Mouse (Mus musculus) ES-E14 (cell line): Measurements from ENCODE around the gene Lyl1.

Experiments used
- CHD2 ChIP-seq: IDR thresholded peaks from 2 replicates; pipeline ENCODE4 v1.6.1; 2014; ENCODE audit warnings: mild to moderate bottlenecking, low read depth, low read length, inconsistent platforms
- HCFC1 ChIP-seq: IDR thresholded peaks from 2 replicates; pipeline ENCODE4 v1.6.1; 2012; ENCODE audit warnings: low read length, inconsistent platforms, borderline replicate concordance; ENCODE audit not compliant: insufficient read depth
- MAFK ChIP-seq: IDR thresholded peaks from 2 replicates; pipeline ENCODE4 v1.6.1; 2014; ENCODE audit warnings: mild to moderate bottlenecking, low read depth, low read length, inconsistent platforms; ENCODE audit not compliant: insufficient read depth
- ZC3H11A ChIP-seq: IDR thresholded peaks from 2 replicates; pipeline ENCODE4 v1.6.1; 2012; ENCODE audit warnings: low read depth, mild to moderate bottlenecking, inconsistent platforms, low read length, borderline replicate concordance
- ZNF384 ChIP-seq: IDR thresholded peaks from 2 replicates; pipeline ENCODE4 v1.6.1; 2012; ENCODE audit warnings: low read depth, low read length, inconsistent platforms

GRCm38 (mm10) chr8:84695140-84695539 is 6.1 kb upstream of the Lyl1 start:
- TF ChIP-seq HCFC1 (no peak), ZNF384 (no peak), ZC3H11A (no peak), MAFK (no peak), CHD2 (no peak)
